Mouse (Mus musculus) small intestine, adult 2 months (tissue): ENCODE data around the gene Tecpr1.

Experiments used
- CTCF ChIP-seq: fragments of 200-500 bp; IDR thresholded peaks from 2 replicates; pipeline ENCODE4 v1.5.1; 2012; ENCODE audit warnings: low read depth, mild to moderate bottlenecking, control low read depth, inconsistent platforms, low read length, moderate library complexity, mixed read lengths; ENCODE audit not compliant: insufficient replicate concordance, insufficient read length; ENCODE audit errors: extremely low read depth
- POLR2A ChIP-seq: fragments of 200-500 bp; IDR thresholded peaks from 2 replicates; pipeline ENCODE4 v1.6.1; 2012; ENCODE audit warnings: low read depth, mild to moderate bottlenecking, control low read depth, inconsistent platforms, low read length, moderate library complexity

- TF ChIP-seq CTCF (no peak), POLR2A (no peak)
Observed at GRCm38 (mm10) chr5:144259228-144259627, 35.8 kb upstream of the Tecpr1 start.
